Mouse (Mus musculus): ENCODE measurements at regions not wholly inside any gene's neighbourhood (a gene's known extent, or its start where the extent isn't known, plus 50 kb on each side); places are given as distances from the start of the nearest gene placed in this dataset.

- Histone ChIP-seq H3K36me3 (ENCODE audit: control insufficient read depth, insufficient read depth, low read length) (no peaks in the 10 kb centered on the region), H3K4me1 (ENCODE audit: control insufficient read depth, insufficient read depth, low read length) (no peaks in the 10 kb centered on the region), H3K9ac (ENCODE audit: low read length) (no peak overlapping the region), H3K4me3 (ENCODE audit: low read depth, low read length) (no peak overlapping the region), H3K4me2 (ENCODE audit: low read depth, severe bottlenecking) (no peak overlapping the region), H3K27me3 (ENCODE audit: control insufficient read depth, insufficient read depth, low read length) (peaks cover 6% of the 10 kb centered on the region; the same call in 1 of the 2 replicates), H3K9me3 (ENCODE audit: control insufficient read depth, low read length) (no peaks in the 10 kb centered on the region), H3K27ac (replicated peaks; ENCODE audit: low read depth, low read length) (no peak overlapping the region)
- 53% methylated on average over 3 of the region's 3 CpGs for WGBS
- ATAC-seq (ENCODE audit: insufficient number of reproducible peaks, low FRiP score, low TSS enrichment, low read depth) (no peak), DNase-seq (ENCODE audit: low spot score) (peak; percentile 43)
Measured at GRCm38 (mm10) chr11:34899400-34899799, 66.0 kb upstream of the Spdl1 start.

DNA sequence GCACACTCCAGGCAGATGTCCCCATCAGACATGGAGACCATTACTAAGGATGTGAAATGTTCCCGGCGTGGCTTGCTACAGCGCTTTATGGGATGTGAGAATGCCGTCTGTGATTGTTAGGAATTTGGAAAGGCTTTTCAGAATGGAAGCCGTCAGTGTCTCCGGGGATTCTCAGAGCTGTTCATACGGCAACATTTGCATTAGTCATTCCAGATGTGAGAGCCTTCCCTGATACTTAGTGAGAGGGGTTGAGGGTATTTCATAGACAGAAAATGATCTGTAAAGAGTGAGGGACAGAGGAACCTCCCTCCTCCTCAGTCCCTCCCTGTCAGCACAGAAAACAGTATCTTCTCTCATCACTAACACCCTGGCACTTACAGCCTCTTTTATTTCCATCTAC is 62.2 kb upstream of the Spdl1 start:
- Histone ChIP-seq H3K9me3 (ENCODE audit: control insufficient read depth, low read length) (no peaks in the 10 kb centered on the region), H3K4me3 (ENCODE audit: low read depth, low read length) (no peak overlapping the region), H3K9ac (ENCODE audit: low read length) (no peak overlapping the region), H3K27me3 (ENCODE audit: control insufficient read depth, insufficient read depth, low read length) (no peaks in the 10 kb centered on the region), H3K4me2 (ENCODE audit: low read depth, severe bottlenecking) (no peak overlapping the region), H3K27ac (replicated peaks; ENCODE audit: low read depth, low read length) (no peak overlapping the region), H3K4me1 (ENCODE audit: control insufficient read depth, insufficient read depth, low read length) (no peaks in the 10 kb centered on the region), H3K36me3 (ENCODE audit: control insufficient read depth, insufficient read depth, low read length) (no peaks in the 10 kb centered on the region)
- DNase-seq (ENCODE audit: low spot score) (no peak), ATAC-seq (ENCODE audit: insufficient number of reproducible peaks, low FRiP score, low TSS enrichment, low read depth) (no peak)
- 60% methylated on average over 7 of the region's 7 CpGs for WGBS

- Histone ChIP-seq H3K9me3 (ENCODE audit: control insufficient read depth, low read length) (no peaks in the 10 kb centered on the region), H3K4me2 (ENCODE audit: low read depth, severe bottlenecking) (no peak overlapping the region), H3K9ac (ENCODE audit: low read length) (no peak overlapping the region), H3K4me1 (ENCODE audit: control insufficient read depth, insufficient read depth, low read length) (no peaks in the 10 kb centered on the region), H3K27ac (replicated peaks; ENCODE audit: low read depth, low read length) (no peak overlapping the region), H3K4me3 (ENCODE audit: low read depth, low read length) (no peak overlapping the region), H3K27me3 (ENCODE audit: control insufficient read depth, insufficient read depth, low read length) (no peaks in the 10 kb centered on the region), H3K36me3 (ENCODE audit: control insufficient read depth, insufficient read depth, low read length) (no peaks in the 10 kb centered on the region)
- ATAC-seq (ENCODE audit: insufficient number of reproducible peaks, low FRiP score, low TSS enrichment, low read depth) (no peak), DNase-seq (ENCODE audit: low spot score) (no peak)
- WGBS = 83% methylated on average over 7 of the region's 7 CpGs
Measured at GRCm38 (mm10) chr11:34888374-34889136, 55.1 kb upstream of the Spdl1 start.

DNA sequence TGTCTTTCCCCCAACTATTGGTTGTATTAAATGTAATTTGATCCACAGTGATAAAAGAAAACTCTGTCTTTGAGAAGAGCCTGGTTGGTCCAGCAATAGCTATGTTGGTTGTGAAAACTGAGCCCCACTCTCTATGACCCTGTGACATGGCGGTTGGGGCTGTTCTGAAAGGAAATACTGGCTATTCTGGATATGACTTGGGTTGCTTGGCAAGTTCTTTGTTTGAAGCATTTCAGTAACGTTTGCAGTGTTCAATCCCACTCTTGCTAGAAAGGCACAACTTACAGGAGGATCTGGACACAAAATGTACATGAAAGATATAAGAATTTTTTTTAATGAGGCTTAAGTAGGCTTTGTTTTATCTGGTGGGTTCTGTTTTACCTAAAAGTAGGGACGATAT is 54.1 kb upstream of the Spdl1 start:
- H3K27ac ChIP-seq (replicated peaks; ENCODE audit: low read depth, low read length) = no peak overlapping the region
- 81% methylated on average over 3 of the region's 3 CpGs for WGBS
- DNase-seq (ENCODE audit: low spot score) (no peak), ATAC-seq (ENCODE audit: insufficient number of reproducible peaks, low FRiP score, low TSS enrichment, low read depth) (no peak)
- H3K9me3 ChIP-seq (ENCODE audit: control insufficient read depth, low read length) = no peaks in the 10 kb centered on the region
- no peaks in the 10 kb centered on the region for H3K4me1 ChIP-seq (ENCODE audit: control insufficient read depth, insufficient read depth, low read length)
- no peaks in the 10 kb centered on the region for H3K36me3 ChIP-seq (ENCODE audit: control insufficient read depth, insufficient read depth, low read length)
- no peaks in the 10 kb centered on the region for H3K27me3 ChIP-seq (ENCODE audit: control insufficient read depth, insufficient read depth, low read length)
- H3K4me3 ChIP-seq (ENCODE audit: low read depth, low read length) = no peak overlapping the region
- H3K9ac ChIP-seq (ENCODE audit: low read length) = no peak overlapping the region
- no peak overlapping the region for H3K4me2 ChIP-seq (ENCODE audit: low read depth, severe bottlenecking)

All from limb, embryonic 11.5 days (tissue).